Mouse (Mus musculus) heart, adult 2 months (tissue): Measurements from ENCODE around the gene Slc38a8. TPM values are rescaled to one million over a fixed set of nuclear protein-coding genes. Genes with fewer than 3 reads are reported as not detected.
A peak's percentile ranks its signal among the peaks of the same experiment; 100 is the strongest.

Source experiments
- DNase-seq, 2 experiments: peaks; one replicate each; pipeline ENCODE4 v3.0.0; 2021
- H3K27ac ChIP-seq: fragments of 200-600 bp; 2 replicates; pipeline ENCODE4 v1.8.1; 2022
- H3K27me3 ChIP-seq: fragments of 200-500 bp; 2 replicates; pipeline ENCODE4 v1.6.1; 2012; ENCODE audit warnings: mild to moderate bottlenecking, low read length, inconsistent platforms, mixed read lengths; ENCODE audit not compliant: control insufficient read depth, insufficient read depth
- H3K36me3 ChIP-seq: fragments of 200-500 bp; 2 replicates; pipeline ENCODE4 v1.6.1; 2012; ENCODE audit warnings: low read length, inconsistent platforms; ENCODE audit not compliant: control insufficient read depth, insufficient read depth
- H3K4me1 ChIP-seq: fragments of 200-500 bp; 2 replicates; pipeline ENCODE4 v1.6.1; 2011; ENCODE audit warnings: low read length; ENCODE audit not compliant: control insufficient read depth, insufficient read depth
- H3K4me3 ChIP-seq: fragments of 200-600 bp; 2 replicates; pipeline ENCODE4 v1.8.1; 2022
- H3K79me2 ChIP-seq: fragments of 200-500 bp; replicated peaks from 2 replicates; pipeline ENCODE4 v1.6.1; 2012; ENCODE audit warnings: mild to moderate bottlenecking, inconsistent platforms, low read length, moderate library complexity, mixed read lengths; ENCODE audit not compliant: control insufficient read depth, insufficient read depth
- H3K9ac ChIP-seq: fragments of 200-500 bp; 2 replicates; pipeline ENCODE4 v1.6.1; 2012; ENCODE audit warnings: low read depth, mild to moderate bottlenecking, control low read depth, inconsistent platforms, low read length, mixed read lengths
- CTCF ChIP-seq: fragments of 200-600 bp; IDR thresholded peaks from 2 replicates; pipeline ENCODE4 v1.8.1; 2022; ENCODE audit warnings: antibody characterized with exemption, mild to moderate bottlenecking, moderate library complexity
- EP300 ChIP-seq: fragments of 200-500 bp; IDR thresholded peaks from 2 replicates; pipeline ENCODE4 v1.6.1; 2011; ENCODE audit warnings: low read depth, low read length, control low read depth; ENCODE audit not compliant: insufficient read depth
- POLR2A ChIP-seq: fragments of 200-500 bp; IDR thresholded peaks from 2 replicates; pipeline ENCODE4 v1.6.1; 2011; ENCODE audit warnings: mild to moderate bottlenecking, low read depth, low read length, control low read depth; ENCODE audit not compliant: insufficient read depth
- WGBS: fragments of 180-500 bp; shearing (Covaris S2); methylation state at CpG from one replicate; pipeline ENCODE4 v1.1.7; 2018; 5-methylcytosine and 5-hydroxymethylcytosine counted together
- intact Hi-C: fragments of 180-260 bp; cut with DNase I; formaldehyde crosslinking; loops from one replicate; pipeline ENCODE4 v1.15.1; 2025
- polyA plus RNA-seq: library from polyadenylated mRNA; depleted of rRNA; stranded (reverse); fragments of >200 nt; gene quantifications from 2 replicates; pipeline ENCODE4 v1.2.3, GENCODE M21; 2012
- total RNA-seq, 2 experiments: library from RNA; stranded (reverse); gene quantifications; 2 replicates each; pipeline ENCODE4 v1.2.3; 2021

Gene Slc38a8
- total and polyA plus RNA-seq, 3 experiments, result not detected

- 47% methylated on average over 9 of the region's 9 CpGs for WGBS
- Histone ChIP-seq H3K36me3 (no peaks in the 10 kb centered on the region), H3K9ac (no peak overlapping the region), H3K27me3 (no peaks in the 10 kb centered on the region), H3K79me2 (no peaks in the 10 kb centered on the region), H3K4me3 (no peak overlapping the region), H3K4me1 (no peaks in the 10 kb centered on the region), H3K27ac (no peak overlapping the region)
- no peak for TF ChIP-seq POLR2A
- no peak for TF ChIP-seq EP300
- no peak for TF ChIP-seq CTCF
- DNase-seq, result no peak
- intact Hi-C loops, result no loop called here
Observed at GRCm38 (mm10) chr8:119531973-119532372, 30.5 kb upstream of the Slc38a8 start.

GRCm38 (mm10) chr8:119531397-119531796, 29.9 kb upstream of the Slc38a8 start:
- no peaks in the 10 kb centered on the region for H3K4me1 ChIP-seq

GRCm38 (mm10) chr8:119530937-119531336, 29.4 kb upstream of the Slc38a8 start:
- TF ChIP-seq CTCF, result no peak
- no peak for TF ChIP-seq POLR2A
- no peak for TF ChIP-seq EP300
- Histone ChIP-seq H3K79me2 (no peaks in the 10 kb centered on the region), H3K27me3 (no peaks in the 10 kb centered on the region), H3K4me1 (no peaks in the 10 kb centered on the region), H3K4me3 (no peak overlapping the region), H3K27ac (no peak overlapping the region), H3K36me3 (no peaks in the 10 kb centered on the region), H3K9ac (no peak overlapping the region)
- no peak for DNase-seq
- intact Hi-C loops, result no loop called here
- WGBS, result 39% methylated on average over 6 of the region's 6 CpGs

More at GRCm38 (mm10) chr8:119531397-119531796, 29.9 kb upstream of the Slc38a8 start:
- intact Hi-C loops, result no loop called here
- H3K4me3 ChIP-seq, result no peak overlapping the region
- no peak overlapping the region for H3K9ac ChIP-seq
- H3K27ac ChIP-seq, result no peak overlapping the region
- H3K27me3 ChIP-seq, result no peaks in the 10 kb centered on the region
- H3K79me2 ChIP-seq, result no peaks in the 10 kb centered on the region
- WGBS, result 93% methylated on average over 3 of the region's 3 CpGs
- TF ChIP-seq EP300 (no peak), CTCF (no peak), POLR2A (no peak)
- H3K36me3 ChIP-seq, result no peaks in the 10 kb centered on the region
- no peak for DNase-seq

- no peaks in the 10 kb centered on the region for H3K4me1 ChIP-seq
- TF ChIP-seq EP300, result no peak
- TF ChIP-seq CTCF, result no peak
- no peak for TF ChIP-seq POLR2A
- H3K27me3 ChIP-seq, result no peaks in the 10 kb centered on the region
- no peak for DNase-seq
- intact Hi-C loops, result loop anchor here (5.0 kb wide), 1 partner anchor 69 kb away; no protein-coding TSS in a partner anchor
- H3K79me2 ChIP-seq, result no peaks in the 10 kb centered on the region
- no peak overlapping the region for H3K4me3 ChIP-seq
- WGBS, result 85% methylated on average over 7 of the region's 7 CpGs
- no peaks in the 10 kb centered on the region for H3K36me3 ChIP-seq
- no peak overlapping the region for H3K9ac ChIP-seq
- no peak overlapping the region for H3K27ac ChIP-seq
Observed at GRCm38 (mm10) chr8:119528762-119529161, 27.3 kb upstream of the Slc38a8 start.

GRCm38 (mm10) chr8:119520102-119520501, 18.6 kb upstream of the Slc38a8 start:
- Histone ChIP-seq H3K27ac (no peak overlapping the region), H3K36me3 (no peaks in the 10 kb centered on the region), H3K4me3 (no peak overlapping the region), H3K4me1 (no peaks in the 10 kb centered on the region), H3K27me3 (no peaks in the 10 kb centered on the region), H3K9ac (no peak overlapping the region), H3K79me2 (no peaks in the 10 kb centered on the region)
- DNase-seq, result no peak
- intact Hi-C loops, result no loop called here
- WGBS, result 80% methylated on average over 7 of the region's 7 CpGs
- TF ChIP-seq POLR2A, result no peak
- peak; percentile 28; the same call in 1 of the 2 replicates for TF ChIP-seq CTCF
- no peak for TF ChIP-seq EP300

GRCm38 (mm10) chr8:119516674-119517073, 15.2 kb upstream of the Slc38a8 start:
- 66% methylated on average over 5 of the region's 5 CpGs for WGBS
- TF ChIP-seq EP300 (no peak), POLR2A (no peak), CTCF (no peak)
- intact Hi-C loops, result no loop called here

More at GRCm38 (mm10) chr8:119516674-119517073, 15.2 kb upstream of the Slc38a8 start:
- no peak for DNase-seq
- Histone ChIP-seq H3K36me3 (no peaks in the 10 kb centered on the region), H3K79me2 (no peaks in the 10 kb centered on the region), H3K4me1 (no peaks in the 10 kb centered on the region), H3K4me3 (no peak overlapping the region), H3K9ac (no peak overlapping the region), H3K27ac (no peak overlapping the region), H3K27me3 (no peaks in the 10 kb centered on the region)
